Mouse (Mus musculus): ENCODE data around the gene Herc1.

DNA sequence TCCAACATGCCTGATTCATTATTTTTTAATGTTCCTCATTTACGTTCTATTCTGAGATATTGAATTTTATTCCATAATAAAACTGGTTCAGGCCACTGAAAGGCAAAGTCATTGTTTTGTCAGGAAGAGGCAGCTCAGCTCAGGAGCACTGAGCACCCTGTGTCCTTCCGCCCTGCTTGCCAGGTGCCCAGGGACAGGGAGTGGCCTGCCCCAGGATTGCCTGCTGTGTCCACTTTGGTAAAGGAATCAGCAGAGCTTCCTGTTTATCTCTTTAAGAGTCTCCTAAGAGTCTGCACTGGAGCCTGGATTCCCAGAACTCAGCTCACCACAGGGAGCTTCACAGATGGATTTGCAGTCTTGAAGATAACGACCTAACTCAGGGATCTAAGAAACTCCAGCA is 38.8 kb upstream of the Herc1 start:
- no peak for TF ChIP-seq CTCF (IDR thresholded peaks at IDR 0.05)
- no peak for TF ChIP-seq EP300 (IDR thresholded peaks at IDR 0.05)

Measured in lung, postnatal 0 days (tissue).